Mouse (Mus musculus): ENCODE measurements at regions not wholly inside any gene's neighbourhood (a gene's known extent, or its start where the extent isn't known, plus 50 kb on each side); places are given as distances from the start of the nearest gene placed in this dataset.

- TF ChIP-seq GATA1 (IDR thresholded peaks at IDR 0.05; ENCODE audit: borderline replicate concordance, low read length) (no peak), FLI1 (IDR thresholded peaks at IDR 0.05; ENCODE audit: low read length) (no peak)
These were observed 172.9 kb upstream of the Wdfy3 start for GRCm38 (mm10) chr5:102242614-102243013.
